Mouse (Mus musculus) splenic B cell, adult 2 months (primary cell): ENCODE measurements around the gene Slx1b.
"Not testable (repeated sequence)": the region's sequence is repeated elsewhere in the genome, so short reads cannot be mapped to it uniquely, and the experiment has no call there.

Experiments used
- DNase-seq: peaks from one replicate; pipeline ENCODE4 v3.0.0-alpha.2; 2011; ENCODE audit warnings: low read depth, low spot score
- H3K27me3 ChIP-seq: 2 replicates; pipeline ENCODE4 v1.6.1; 2012; ENCODE audit warnings: mild to moderate bottlenecking, low read length, moderate library complexity, mixed read lengths; ENCODE audit not compliant: control insufficient read depth, poor library complexity, insufficient read depth, severe bottlenecking
- H3K36me3 ChIP-seq: 2 replicates; pipeline ENCODE4 v1.6.1; 2012; ENCODE audit warnings: mild to moderate bottlenecking, low read length, moderate library complexity, mixed read lengths; ENCODE audit not compliant: control insufficient read depth, poor library complexity, insufficient read depth, severe bottlenecking

Slx1b gene

DNA sequence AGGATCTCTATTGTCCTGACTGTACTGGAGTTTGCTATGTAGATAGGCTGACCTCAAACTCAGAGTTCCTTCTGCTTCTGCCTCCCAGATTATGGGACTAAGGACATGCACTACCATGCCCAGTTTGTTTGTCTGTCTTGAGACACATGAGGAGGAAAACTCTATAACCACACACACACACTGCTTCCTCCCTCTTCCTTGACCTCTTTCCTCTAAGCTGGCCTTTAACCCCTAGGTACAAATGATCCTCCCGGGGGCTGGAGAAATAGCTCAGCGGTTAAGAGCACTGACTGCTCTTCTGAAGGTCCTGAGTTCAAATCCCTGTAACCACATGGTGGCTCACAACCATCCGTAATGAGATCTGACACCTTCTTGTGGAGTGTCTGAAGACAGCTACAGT lies 51.2 kb downstream of the Slx1b start:
- Histone ChIP-seq H3K36me3 (no peaks in the 10 kb centered on the region), H3K27me3 (no peaks in the 10 kb centered on the region)
- DNase-seq: no peak

DNA sequence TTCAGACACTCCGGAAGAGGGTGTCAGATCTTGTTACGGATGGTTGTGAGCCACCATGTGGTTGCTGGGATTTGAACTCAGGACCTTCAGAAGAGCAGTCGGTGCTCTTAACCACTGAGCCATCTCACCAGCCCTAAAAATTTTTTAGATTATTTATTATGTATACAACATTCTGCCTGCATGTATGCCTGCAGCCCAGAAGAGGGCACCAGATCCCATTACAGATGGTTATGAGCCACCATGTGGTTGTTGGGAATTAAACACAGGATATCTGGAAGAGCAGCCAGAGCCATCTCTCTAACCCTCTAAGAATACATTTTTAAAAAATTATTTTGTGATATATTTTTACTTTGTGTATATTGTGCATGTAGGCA lies 52.4 kb downstream of the Slx1b start:
- H3K27me3 ChIP-seq, H3K36me3 ChIP-seq: not testable (repeated sequence)
- peak; percentile 63 for DNase-seq

DNA sequence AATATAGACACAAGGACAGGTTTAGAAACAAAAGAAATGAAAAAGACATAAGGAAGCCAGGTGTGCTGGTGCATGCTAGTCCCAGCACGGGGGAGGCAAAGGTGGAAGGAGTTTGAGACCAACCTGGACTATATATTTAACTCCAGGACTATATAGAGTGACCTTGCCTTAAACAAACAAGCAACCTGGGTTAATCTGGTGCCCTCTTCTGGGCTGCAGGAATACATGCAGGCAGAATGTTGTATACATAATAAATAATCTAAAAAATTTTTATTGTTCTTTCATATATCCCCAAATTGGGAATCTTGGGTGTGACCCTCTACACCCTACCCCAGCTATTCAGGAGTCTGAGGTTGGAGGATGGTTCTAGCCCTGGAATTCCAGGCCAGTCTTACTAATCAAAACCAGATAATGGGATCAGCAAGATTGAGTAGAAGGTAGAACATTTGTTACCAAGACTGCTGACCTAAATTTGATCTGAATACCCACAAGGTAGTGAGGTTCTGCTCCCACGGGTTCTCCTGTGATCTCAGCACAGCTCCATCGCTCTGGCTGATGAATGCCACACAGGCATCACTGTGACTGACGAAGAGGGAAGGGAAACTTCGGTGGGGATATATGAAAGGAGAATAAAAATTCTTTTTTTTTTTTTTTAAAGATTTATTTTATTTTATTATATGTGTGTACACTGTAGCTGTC lies 52.9 kb downstream of the Slx1b start:
- Histone ChIP-seq H3K36me3 (no peaks in the 10 kb centered on the region), H3K27me3 (no peaks in the 10 kb centered on the region)
- peak; percentile 33 for DNase-seq
